Mouse (Mus musculus): ENCODE data around the gene Rbak. TPM values are rescaled to one million over a fixed set of nuclear protein-coding genes. Genes with fewer than 3 reads are reported as not detected.
"Not testable (repeated sequence)": the region's sequence is repeated elsewhere in the genome, so short reads cannot be mapped to it uniquely, and the experiment has no call there.

Gene Rbak
- total RNA-seq, 2 experiments from 2014 or later: 6.9 to 8.6 TPM

- DNase-seq: no peak
Measured at GRCm38 (mm10) chr5:143135042-143135441, 45.5 kb downstream of the Rbak start.

GRCm38 (mm10) chr5:143134216-143135010 is 46.2 kb downstream of the Rbak start:
- not testable (repeated sequence) for DNase-seq

GRCm38 (mm10) chr5:143132935-143133514 is 47.5 kb downstream of the Rbak start:
- no peak for DNase-seq

- no peak for DNase-seq
Measured at GRCm38 (mm10) chr5:143130342-143130741, 50.2 kb downstream of the Rbak start.

GRCm38 (mm10) chr5:143129101-143129500 is 51.5 kb downstream of the Rbak start:
- DNase-seq: no peak

GRCm38 (mm10) chr5:143127837-143128236 is 52.7 kb downstream of the Rbak start:
- DNase-seq: no peak

- DNase-seq: no peak
Measured at GRCm38 (mm10) chr5:143126908-143127307, 53.7 kb downstream of the Rbak start.

- no peak for DNase-seq
Measured at GRCm38 (mm10) chr5:143126089-143126488, 54.5 kb downstream of the Rbak start.

- no peak for DNase-seq
Measured at GRCm38 (mm10) chr5:143125601-143126000, 55.0 kb downstream of the Rbak start.

- no peak for DNase-seq
Measured at GRCm38 (mm10) chr5:143124805-143125378, 55.7 kb downstream of the Rbak start.

GRCm38 (mm10) chr5:143122673-143123072 is 57.9 kb downstream of the Rbak start:
- DNase-seq: no peak

Small RNA genes within 50 kb of the gene (microRNA-seq; reads per million reads assigned to microRNA genes)
- 0 reads per million in 2 experiments for gene Gm44405

Other genes starting within 250 kb of the Rbak start
- gene Fscn1, start 220.4 kb downstream of the Rbak start, total RNA-seq (2021): 100 to 1,000 TPM in 1 of 2 experiments, 10 to 100 TPM in 1; 94.0 to 121 TPM
- gene Rnf216, start 67.8 kb downstream of the Rbak start, total RNA-seq (2021): 10 to 100 TPM; 22.1 to 25.9 TPM
- not detected for gene Olfr718-ps1, start 33.2 kb downstream of the Rbak start, total RNA-seq (2021)
- not detected for gene Spdye4b, start 242 bp upstream of the Rbak start, total RNA-seq (2021)
- not detected for gene Spdye4a, start 46.1 kb upstream of the Rbak start, total RNA-seq (2021)
- 10 to 100 TPM; 10.5 to 11.6 TPM for gene Zfp12, start 54.4 kb upstream of the Rbak start, total RNA-seq (2021)
- gene Zfp316, start 89.2 kb upstream of the Rbak start, total RNA-seq (2021): 1 to 10 TPM; 4.4 to 4.5 TPM
- under 1 TPM; 0.66 to 0.75 TPM for gene Zfp853, start 112.8 kb upstream of the Rbak start, total RNA-seq (2021)
- 10 to 100 TPM; 10.6 to 11.6 TPM for gene E130309D02Rik, start 134.6 kb upstream of the Rbak start, total RNA-seq (2021)
- 10 to 100 TPM; 35.0 to 37.5 TPM for gene Zdhhc4, start 148.5 kb upstream of the Rbak start, total RNA-seq (2021)
- gene Grid2ip, start 176.6 kb upstream of the Rbak start, total RNA-seq (2021): under 1 TPM; 0.05 to 0.11 TPM
- gene Kdelr2, start 223.1 kb upstream of the Rbak start, total RNA-seq (2021): 100 to 1,000 TPM in 1 of 2 experiments, 10 to 100 TPM in 1; 89.0 to 110 TPM

Measured in gastrocnemius, postnatal 10 days (tissue).